Mouse (Mus musculus) heart, postnatal 25 days (tissue): Measurements from ENCODE around the gene Bin2. TPM values are rescaled to one million over a fixed set of nuclear protein-coding genes. Genes with fewer than 3 reads are reported as not detected.

Experiments
- DNase-seq: peaks from one replicate; pipeline ENCODE4 v3.0.0; 2022; ENCODE audit warnings: low spot score
- intact Hi-C: fragments of 180-260 bp; cut with DNase I; formaldehyde crosslinking; loops from one replicate; pipeline ENCODE4 v1.15.1; 2025
- total RNA-seq, 2 experiments: library from RNA; stranded (reverse); gene quantifications; 2 replicates each; pipeline ENCODE4 v1.2.3; 2021

Bin2 gene
- total RNA-seq, 2 experiments from 2014 or later: 1.2 to 1.7 TPM

DNA sequence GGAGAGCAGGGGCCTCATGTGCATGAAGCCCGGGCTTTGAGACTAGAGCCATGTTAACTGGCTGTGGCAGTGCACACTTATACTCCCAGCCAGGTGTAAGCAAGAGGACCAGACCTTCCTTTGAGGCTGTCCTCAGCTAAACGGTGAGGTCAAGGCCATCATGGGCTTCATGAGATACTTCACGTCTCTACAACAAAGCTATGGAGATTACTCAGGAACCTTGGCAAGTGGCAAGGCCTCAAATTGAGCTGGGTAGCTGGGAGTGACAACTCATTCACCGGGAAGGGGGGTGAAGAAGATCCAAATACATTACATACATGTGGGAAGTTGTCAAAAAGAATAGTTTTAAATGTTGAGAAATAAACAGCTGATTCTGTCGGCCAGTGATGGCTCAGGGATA lies 8.5 kb downstream of the Bin2 start:
- no peak for DNase-seq
- intact Hi-C loops: no loop called here

DNA sequence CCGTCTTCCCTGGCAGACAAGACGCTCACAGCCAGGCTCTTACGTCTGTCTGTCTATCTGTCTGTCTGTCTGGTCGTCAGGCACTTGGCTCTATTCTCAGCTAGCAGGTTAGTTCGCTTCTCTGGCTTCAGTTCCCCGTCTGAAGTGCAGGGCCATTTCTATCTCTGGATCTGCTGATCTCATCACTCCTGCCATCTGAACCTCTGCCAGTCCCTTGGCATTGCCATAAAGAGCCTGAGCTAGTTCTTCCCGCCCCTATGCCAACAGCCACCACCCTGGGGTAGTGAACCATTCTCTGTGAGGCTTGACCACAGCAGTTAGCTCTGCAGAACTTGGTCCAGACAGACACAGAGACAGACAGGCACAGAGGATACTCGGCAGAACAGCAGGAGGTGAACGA lies 9.0 kb downstream of the Bin2 start:
- DNase-seq: no peak
- intact Hi-C loops: no loop called here

- no peak for DNase-seq
- intact Hi-C loops: no loop called here
Measured at GRCm38 (mm10) chr15:100655201-100655600, 14.2 kb downstream of the Bin2 start.

DNA sequence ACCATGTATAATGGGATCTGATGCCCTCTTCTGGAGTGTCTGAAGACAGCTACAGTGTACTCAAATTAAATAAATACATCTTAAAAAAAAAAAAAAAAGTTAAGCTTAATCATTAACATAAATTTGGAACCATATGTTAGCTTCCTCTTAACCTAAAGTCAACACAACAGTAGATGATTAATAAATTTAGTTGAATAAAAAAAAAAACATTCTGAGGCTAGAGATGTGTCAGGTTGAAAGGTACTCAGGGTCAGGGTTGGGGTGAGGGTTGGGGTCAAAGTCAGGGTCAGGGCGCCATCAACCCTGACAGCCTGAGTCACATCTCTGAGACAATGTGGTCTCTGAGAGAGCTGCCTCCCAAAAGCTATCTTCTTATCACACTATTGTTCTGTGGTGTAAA lies 15.1 kb downstream of the Bin2 start:
- intact Hi-C loops: no loop called here
- DNase-seq: no peak

GRCm38 (mm10) chr15:100651610-100652009 lies 17.7 kb downstream of the Bin2 start:
- DNase-seq: no peak
- intact Hi-C loops: no loop called here

- DNase-seq: no peak
- intact Hi-C loops: no loop called here
Measured at GRCm38 (mm10) chr15:100650111-100650510, 19.2 kb downstream of the Bin2 start.

GRCm38 (mm10) chr15:100646161-100646560 lies 23.2 kb downstream of the Bin2 start:
- intact Hi-C loops: no loop called here
- DNase-seq: no peak

GRCm38 (mm10) chr15:100642451-100642850 lies 26.9 kb downstream of the Bin2 start:
- intact Hi-C loops: no loop called here
- no peak for DNase-seq

DNA sequence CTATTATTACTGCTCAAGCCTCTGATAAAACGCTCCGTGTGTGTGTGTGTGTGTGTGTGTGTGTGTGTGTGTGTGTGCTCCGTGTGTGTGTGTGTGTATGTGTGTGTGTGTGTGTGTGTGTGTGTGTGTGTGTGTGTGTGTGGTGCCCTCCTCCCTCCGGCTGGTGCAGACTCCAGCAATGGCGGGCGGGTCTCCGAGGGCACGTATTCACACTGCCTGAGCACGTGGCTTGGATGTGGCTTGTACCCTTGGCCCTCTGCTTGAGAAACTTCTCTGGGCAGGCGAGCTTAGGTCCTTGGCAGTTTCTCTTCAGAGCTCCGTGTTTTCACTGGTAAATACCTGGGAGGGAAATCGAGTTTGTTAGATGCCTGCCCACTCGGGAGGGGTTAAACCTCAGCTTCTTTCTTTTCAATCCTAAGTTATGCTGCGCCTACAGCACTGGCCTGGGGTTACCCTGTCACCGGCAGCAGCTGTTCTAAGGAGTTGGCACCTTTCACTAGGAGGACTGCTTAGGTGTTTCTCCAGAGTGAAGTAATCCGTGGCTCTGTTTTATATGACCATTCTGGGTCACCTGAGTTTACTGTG lies 28.0 kb downstream of the Bin2 start:
- intact Hi-C loops: no loop called here
- DNase-seq: no peak

GRCm38 (mm10) chr15:100639972-100640750 lies 29.2 kb downstream of the Bin2 start:
- intact Hi-C loops: loop anchor here (5.0 kb wide), 1 partner anchor 42 kb away; no protein-coding TSS in a partner anchor
- no peak for DNase-seq

- intact Hi-C loops: loop anchor here (5.0 kb wide), 1 partner anchor 45 kb away; no protein-coding TSS in a partner anchor
- DNase-seq: no peak
Measured at GRCm38 (mm10) chr15:100637661-100638060, 31.7 kb downstream of the Bin2 start.

- DNase-seq: peak; percentile 59
- intact Hi-C loops: loop anchor here (5.0 kb wide), 1 partner anchor 45 kb away; no protein-coding TSS in a partner anchor
Measured at GRCm38 (mm10) chr15:100636700-100637501, 32.5 kb downstream of the Bin2 start, which contains the start of gene Smagp. TSS of gene Smagp (minus strand) at chr15:100636940.

GRCm38 (mm10) chr15:100635851-100636645 lies 33.3 kb downstream of the Bin2 start:
- intact Hi-C loops: loop anchor here (5.0 kb wide), 1 partner anchor 46 kb away; no protein-coding TSS in a partner anchor
- DNase-seq: no peak

DNA sequence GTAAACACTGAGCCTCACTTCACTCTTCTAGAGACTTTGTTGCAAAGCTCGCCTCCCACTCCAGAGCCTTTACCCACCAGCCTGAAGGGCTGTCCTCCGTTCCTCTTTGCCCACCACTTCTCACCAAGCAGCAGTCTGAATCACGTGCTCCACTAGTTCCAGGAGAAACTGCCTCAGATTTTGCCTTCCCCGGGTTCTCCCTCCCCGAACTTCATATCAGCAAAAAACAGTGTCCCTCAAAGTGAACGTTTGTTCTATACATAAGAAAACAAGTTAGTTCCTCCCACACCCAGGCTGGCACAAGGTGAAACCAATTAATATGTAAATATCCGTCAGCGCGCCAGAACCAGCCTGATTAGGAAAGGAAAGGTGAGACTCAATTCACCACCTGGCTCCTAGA lies 34.1 kb downstream of the Bin2 start:
- intact Hi-C loops: loop anchor here (5.0 kb wide), 1 partner anchor 47 kb away; no protein-coding TSS in a partner anchor

DNA sequence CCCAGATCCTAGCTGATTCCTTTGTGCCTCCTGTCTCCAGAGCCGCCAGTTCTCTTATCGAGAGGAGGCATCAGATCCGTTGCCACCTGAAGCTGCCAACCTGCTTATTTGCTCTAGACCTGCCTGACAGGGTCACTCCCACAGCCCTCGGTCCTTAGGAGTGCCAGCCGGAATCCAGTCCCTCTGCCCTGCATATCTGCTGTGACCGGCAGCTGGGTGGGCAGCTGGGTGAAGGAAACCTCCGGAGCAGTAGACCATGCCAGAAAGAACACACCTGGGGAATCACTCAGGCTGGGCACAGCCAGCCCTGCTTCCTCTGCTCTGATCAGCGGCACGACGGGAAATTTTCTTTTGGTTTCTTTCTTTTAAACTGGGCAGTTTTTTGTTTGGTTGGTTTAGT lies 36.0 kb downstream of the Bin2 start:
- intact Hi-C loops: no loop called here
- no peak for DNase-seq

More for the DNA sequence above, 34.1 kb downstream of the Bin2 start:
- no peak for DNase-seq

GRCm38 (mm10) chr15:100632323-100632722 lies 37.0 kb downstream of the Bin2 start:
- intact Hi-C loops: no loop called here
- DNase-seq: no peak

- no peak for DNase-seq
- intact Hi-C loops: loop anchor here (2.0 kb wide), 1 partner anchor 15 kb away; no protein-coding TSS in a partner anchor
Measured at GRCm38 (mm10) chr15:100631454-100632170, 37.7 kb downstream of the Bin2 start.

DNA sequence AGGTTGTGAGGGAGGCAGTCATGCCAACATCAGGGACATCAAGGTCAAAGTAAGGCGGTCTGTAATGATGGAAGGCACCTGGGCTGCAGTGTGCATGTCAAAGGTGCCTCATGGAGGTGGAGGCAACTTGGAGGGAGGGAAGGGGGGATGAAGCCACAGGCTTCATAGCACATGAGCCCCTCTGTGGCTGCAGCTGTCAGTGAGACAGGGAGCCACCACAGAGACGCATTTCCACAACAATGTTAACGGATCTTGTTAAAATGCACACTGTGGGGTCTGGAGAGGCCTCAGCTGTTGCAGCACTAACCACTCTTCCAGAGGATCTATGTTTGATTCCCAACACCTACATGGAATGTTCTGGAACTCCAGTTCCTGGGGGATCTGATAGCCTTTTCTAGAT lies 39.2 kb downstream of the Bin2 start:
- intact Hi-C loops: loop anchor here (2.0 kb wide), 1 partner anchor 13 kb away; no protein-coding TSS in a partner anchor
- no peak for DNase-seq

GRCm38 (mm10) chr15:100628797-100629196 lies 40.6 kb downstream of the Bin2 start:
- intact Hi-C loops: no loop called here
- DNase-seq: no peak
